ENCODE assay signal across 12 mouse cellular contexts in genomic region chr7:76791247-76791646, GRCm38 (mm10).
A peak's percentile ranks its signal among the peaks of the same experiment; 100 is the strongest.
DNase-seq lines count a peak whose midpoint lies in the region; ATAC-seq and TF ChIP-seq lines count a peak whose summit lies in the region.
"Had no signal": no experiment of that assay in that cellular context is flagged by ENCODE, and none has a peak within 500 bp of the region (broad histone marks: within the 10 kb centered on the region; RNA-seq: fewer than 3 reads in every experiment).

No protein-coding gene starts in this region.

- ATAC-seq in forebrain, embryonic 13.5 days, result peak; percentile 48; the same call in 1 of the 2 replicates
- ATAC-seq in forebrain, embryonic 12.5 days (ENCODE audit: low FRiP score), result no peak
- 0 out of 2 replicates have a peak, but pooled peaks have one; percentile 10 for ATAC-seq in heart, embryonic 15.5 days (replicated peaks; ENCODE audit: insufficient number of reproducible peaks, insufficient read depth, low FRiP score, low read depth)
- ATAC-seq: intestine, embryonic 15.5 days had no signal

- no peaks in the 10 kb centered on the region for H3K27me3 ChIP-seq in forebrain, embryonic 13.5 days
- no peaks in the 10 kb centered on the region for H3K27me3 ChIP-seq in forebrain, embryonic 12.5 days
- H3K27me3 ChIP-seq in heart, embryonic 15.5 days, result no peaks in the 10 kb centered on the region
- no peaks in the 10 kb centered on the region for H3K27me3 ChIP-seq in heart, embryonic 10.5 days (ENCODE audit: insufficient read depth, poor library complexity, severe bottlenecking)
- H3K27me3 ChIP-seq in kidney, adult 2 months (replicated peaks; ENCODE audit: control insufficient read depth, insufficient read depth, low read length), result no peaks in the 10 kb centered on the region; the same call in 1 of the 2 replicates
- H3K27me3 ChIP-seq: intestine, embryonic 15.5 days; limb, embryonic 12.5 days had no signal

- H3K4me3 ChIP-seq in forebrain, embryonic 13.5 days, result no peak overlapping the region
- H3K4me3 ChIP-seq in forebrain, embryonic 12.5 days (replicated peaks), result no peak overlapping the region
- no peak overlapping the region for H3K4me3 ChIP-seq in heart, embryonic 15.5 days
- H3K4me3 ChIP-seq in heart, embryonic 10.5 days, result no peak overlapping the region
- no peak overlapping the region for H3K4me3 ChIP-seq in kidney, adult 2 months (ENCODE audit: insufficient read depth, low read depth, low read length)
- H3K4me3 ChIP-seq: intestine, embryonic 15.5 days; limb, embryonic 12.5 days had no signal

- no peak overlapping the region for H3K4me2 ChIP-seq in forebrain, embryonic 13.5 days
- no peak overlapping the region for H3K4me2 ChIP-seq in forebrain, embryonic 12.5 days
- no peak overlapping the region for H3K4me2 ChIP-seq in heart, embryonic 15.5 days
- H3K4me2 ChIP-seq: intestine, embryonic 15.5 days; limb, embryonic 12.5 days had no signal

- no peak for TF ChIP-seq CTCF in kidney, adult 2 months (conservative IDR thresholded peaks at IDR 0.05; ENCODE audit: insufficient read depth, insufficient read length, low read depth, low read length)

- H3K9ac ChIP-seq in forebrain, embryonic 13.5 days, result no peak overlapping the region
- H3K9ac ChIP-seq in forebrain, embryonic 12.5 days, result no peak overlapping the region
- no peak overlapping the region for H3K9ac ChIP-seq in heart, embryonic 15.5 days
- H3K9ac ChIP-seq: intestine, embryonic 15.5 days; limb, embryonic 12.5 days had no signal

- H3K36me3 ChIP-seq in forebrain, embryonic 13.5 days (ENCODE audit: poor library complexity, severe bottlenecking), result no peaks in the 10 kb centered on the region
- H3K36me3 ChIP-seq in forebrain, embryonic 12.5 days (replicated peaks), result no peaks in the 10 kb centered on the region
- no peaks in the 10 kb centered on the region for H3K36me3 ChIP-seq in heart, embryonic 15.5 days
- no peaks in the 10 kb centered on the region for H3K36me3 ChIP-seq in heart, embryonic 10.5 days
- no peaks in the 10 kb centered on the region for H3K36me3 ChIP-seq in kidney, adult 2 months (ENCODE audit: control insufficient read depth, insufficient read depth, low read length)
- H3K36me3 ChIP-seq: intestine, embryonic 15.5 days; limb, embryonic 12.5 days had no signal

- TF ChIP-seq POLR2A in kidney, adult 2 months (IDR thresholded peaks at IDR 0.05; ENCODE audit: low read depth, low read length), result no peak

- H3K9me3 ChIP-seq in forebrain, embryonic 13.5 days (replicated peaks), result no peaks in the 10 kb centered on the region
- no peaks in the 10 kb centered on the region for H3K9me3 ChIP-seq in forebrain, embryonic 12.5 days
- H3K9me3 ChIP-seq in heart, embryonic 15.5 days (replicated peaks), result no peaks in the 10 kb centered on the region
- H3K9me3 ChIP-seq in heart, embryonic 10.5 days, result no peaks in the 10 kb centered on the region
- H3K9me3 ChIP-seq: intestine, embryonic 15.5 days; limb, embryonic 12.5 days had no signal

- no peak for DNase-seq in heart, embryonic 10.5 days (ENCODE audit: low spot score)
- peak; percentile 39 for DNase-seq in right cerebral cortex, postnatal 10 days (ENCODE audit: low spot score in 2 of 2)
- no peak for DNase-seq in right cerebral cortex, postnatal 36 days (ENCODE audit: low spot score in 2 of 2)
- DNase-seq in spleen, postnatal 4 days (ENCODE audit: low spot score in 2 of 2), result no peak
- no peak for DNase-seq in kidney, adult 2 months
- DNase-seq: adrenal gland, postnatal 14 days; kidney, postnatal 10 days had no signal

- peaks cover 15% of the 10 kb centered on the region for H3K4me1 ChIP-seq in forebrain, embryonic 13.5 days
- H3K4me1 ChIP-seq in forebrain, embryonic 12.5 days, result no peaks in the 10 kb centered on the region
- no peaks in the 10 kb centered on the region for H3K4me1 ChIP-seq in heart, embryonic 15.5 days (replicated peaks)
- H3K4me1 ChIP-seq in heart, embryonic 10.5 days, result no peaks in the 10 kb centered on the region
- H3K4me1 ChIP-seq in kidney, adult 2 months (ENCODE audit: control insufficient read depth, insufficient read depth, low read length), result no peaks in the 10 kb centered on the region
- H3K4me1 ChIP-seq: intestine, embryonic 15.5 days; limb, embryonic 12.5 days had no signal

- 84% methylated on average over 4 of the region's 4 CpGs for WGBS in forebrain, embryonic 13.5 days
- 83% methylated on average over 4 of the region's 4 CpGs for WGBS in forebrain, embryonic 12.5 days
- 64% methylated on average over 4 of the region's 4 CpGs for WGBS in heart, embryonic 15.5 days
- WGBS in heart, embryonic 10.5 days, result 75% methylated on average over 4 of the region's 4 CpGs
- WGBS in kidney, adult 2 months, result 71% methylated on average over 4 of the region's 4 CpGs

- H3K27ac ChIP-seq in forebrain, embryonic 13.5 days, result no peak overlapping the region
- no peak overlapping the region for H3K27ac ChIP-seq in forebrain, embryonic 12.5 days
- no peak overlapping the region for H3K27ac ChIP-seq in heart, embryonic 15.5 days
- H3K27ac ChIP-seq in heart, embryonic 10.5 days, result no peak overlapping the region
- no peak overlapping the region for H3K27ac ChIP-seq in kidney, adult 2 months (ENCODE audit: insufficient read depth, low read depth, low read length)
- H3K27ac ChIP-seq: intestine, embryonic 15.5 days; limb, embryonic 12.5 days had no signal

Comparison
In these comparisons a context has a peak if more than half of its experiments do, and no peak if none do; other contexts are left out.
1. DNase-seq: peak in right cerebral cortex, postnatal 10 days (2 of 2); none in heart, embryonic 10.5 days (single experiment), right cerebral cortex, postnatal 36 days (0 of 2), spleen, postnatal 4 days (0 of 2) and kidney, adult 2 months (single experiment).